Mouse (Mus musculus) small intestine, adult 2 months (tissue): ENCODE results near the gene Tmem259.

ENCODE experiments used
- CTCF ChIP-seq: fragments of 200-500 bp; IDR thresholded peaks from 2 replicates; pipeline ENCODE4 v1.5.1; 2012; ENCODE audit warnings: low read depth, mild to moderate bottlenecking, control low read depth, inconsistent platforms, low read length, moderate library complexity, mixed read lengths; ENCODE audit not compliant: insufficient replicate concordance, insufficient read length; ENCODE audit errors: extremely low read depth
- POLR2A ChIP-seq: fragments of 200-500 bp; IDR thresholded peaks from 2 replicates; pipeline ENCODE4 v1.6.1; 2012; ENCODE audit warnings: low read depth, mild to moderate bottlenecking, control low read depth, inconsistent platforms, low read length, moderate library complexity

GRCm38 (mm10) chr10:80017771-80018170 is 33.6 kb upstream of the Tmem259 start:
- TF ChIP-seq POLR2A: no peak
- TF ChIP-seq CTCF: no peak
